Mouse (Mus musculus): Measurements from ENCODE around the gene Erp44. TPM values are rescaled to one million over a fixed set of nuclear protein-coding genes. Genes with fewer than 3 reads are reported as not detected.

Gene Erp44
- polyA plus RNA-seq, 1 experiment from 2014 or later, result 121 TPM

DNA sequence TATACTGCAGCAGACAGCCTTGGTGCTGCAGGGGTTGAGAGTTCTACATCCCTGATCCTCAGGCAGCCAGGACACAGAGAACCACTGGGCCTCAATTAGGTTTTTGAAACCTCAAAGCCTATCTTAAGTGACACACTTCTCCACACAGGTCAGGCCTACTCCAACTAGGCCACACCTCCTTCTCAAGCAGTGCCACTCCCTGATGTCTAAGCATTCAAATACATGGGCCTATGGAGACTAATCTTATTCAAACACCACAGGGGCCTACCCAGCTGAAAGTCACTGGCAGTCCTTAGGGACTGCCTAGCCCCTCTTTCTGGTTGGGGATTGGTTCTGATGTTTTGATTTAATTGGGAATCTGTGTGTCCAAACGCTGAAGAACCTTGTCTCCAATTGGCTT is 123.5 kb downstream of the Erp44 start:
- 27% methylated on average over 1 of the region's 1 CpGs for WGBS
- no peaks in the 10 kb centered on the region for H3K27me3 ChIP-seq (ENCODE audit: control insufficient read depth, insufficient read depth, low read length)
- no peak overlapping the region for H3K4me3 ChIP-seq (ENCODE audit: low read depth, low read length)
- no peak overlapping the region for H3K27ac ChIP-seq (replicated peaks)
- no peaks in the 10 kb centered on the region for H3K36me3 ChIP-seq (ENCODE audit: control insufficient read depth, insufficient read depth, low read length)
- ATAC-seq (ENCODE audit: low FRiP score, low TSS enrichment) (peak; percentile 97), DNase-seq (ENCODE audit: low spot score) (peak; percentile 39)
- H3K4me1 ChIP-seq (replicated peaks; ENCODE audit: control insufficient read depth, insufficient read depth), result no peaks in the 10 kb centered on the region
- H3K9ac ChIP-seq (ENCODE audit: low read length), result no peak overlapping the region
- no peaks in the 10 kb centered on the region for H3K9me3 ChIP-seq (ENCODE audit: control insufficient read depth, low read length)
- TF ChIP-seq EP300 (optimal IDR thresholded peaks at IDR 0.05), result no peak
- no peak for TF ChIP-seq CTCF (IDR thresholded peaks at IDR 0.05; ENCODE audit: low read depth)
- H3K4me2 ChIP-seq (replicated peaks; ENCODE audit: low read depth), result no peak overlapping the region

- Histone ChIP-seq H3K9ac (ENCODE audit: low read length) (no peak overlapping the region), H3K4me2 (replicated peaks; ENCODE audit: low read depth) (no peak overlapping the region), H3K27me3 (ENCODE audit: control insufficient read depth, insufficient read depth, low read length) (no peaks in the 10 kb centered on the region), H3K9me3 (ENCODE audit: control insufficient read depth, low read length) (no peaks in the 10 kb centered on the region), H3K4me3 (ENCODE audit: low read depth, low read length) (no peak overlapping the region), H3K36me3 (ENCODE audit: control insufficient read depth, insufficient read depth, low read length) (no peaks in the 10 kb centered on the region), H3K27ac (replicated peaks) (no peak overlapping the region), H3K4me1 (replicated peaks; ENCODE audit: control insufficient read depth, insufficient read depth) (no peaks in the 10 kb centered on the region)
- TF ChIP-seq EP300 (optimal IDR thresholded peaks at IDR 0.05), result no peak
- TF ChIP-seq CTCF (IDR thresholded peaks at IDR 0.05; ENCODE audit: low read depth), result no peak
- no peak for ATAC-seq (ENCODE audit: low FRiP score, low TSS enrichment)
- 97% methylated on average over 5 of the region's 5 CpGs for WGBS
- DNase-seq (ENCODE audit: low spot score), result no peak
Observed at GRCm38 (mm10) chr4:48153229-48153628, 126.1 kb downstream of the Erp44 start.

- Histone ChIP-seq H3K9me3 (ENCODE audit: control insufficient read depth, low read length) (no peaks in the 10 kb centered on the region), H3K4me3 (ENCODE audit: low read depth, low read length) (no peak overlapping the region), H3K27ac (replicated peaks) (no peak overlapping the region), H3K9ac (ENCODE audit: low read length) (no peak overlapping the region), H3K27me3 (ENCODE audit: control insufficient read depth, insufficient read depth, low read length) (no peaks in the 10 kb centered on the region), H3K4me1 (replicated peaks; ENCODE audit: control insufficient read depth, insufficient read depth) (no peaks in the 10 kb centered on the region), H3K4me2 (replicated peaks; ENCODE audit: low read depth) (no peak overlapping the region), H3K36me3 (ENCODE audit: control insufficient read depth, insufficient read depth, low read length) (no peaks in the 10 kb centered on the region)
- DNase-seq (ENCODE audit: low spot score) (no peak), ATAC-seq (ENCODE audit: low FRiP score, low TSS enrichment) (no peak)
- WGBS, result 96% methylated on average over 2 of the region's 2 CpGs
- TF ChIP-seq EP300 (optimal IDR thresholded peaks at IDR 0.05) (no peak), CTCF (IDR thresholded peaks at IDR 0.05; ENCODE audit: low read depth) (no peak)
Observed at GRCm38 (mm10) chr4:48149492-48149891, 129.9 kb downstream of the Erp44 start.

MicroRNAs encoded within 50 kb of the gene (microRNA counts, 519-probe panel; counts per million panel counts)
- microRNA mmu-miR-1958, result not detected

Small RNAs within 50 kb of the gene (microRNA-seq; reads per million reads assigned to microRNA genes)
- gene Mir1958, result not detected

Other genes with a start within 250 kb of the Erp44 start
- 0.34 and 1.5 TPM in 2 replicates for gene Nr4a3, start 234.4 kb downstream of the Erp44 start, polyA plus RNA-seq (2015; fragmentation: Nextera tagmentation; extraction: Ambion mirVana)
- 28.4 and 28.5 TPM in 2 replicates for gene Stx17, start 154.6 kb downstream of the Erp44 start, polyA plus RNA-seq (2015; fragmentation: Nextera tagmentation; extraction: Ambion mirVana)
- 2.2 and 2.6 TPM in 2 replicates for gene Invs, start 202 bp upstream of the Erp44 start, polyA plus RNA-seq (2015; fragmentation: Nextera tagmentation; extraction: Ambion mirVana)
- 19.6 and 21.2 TPM in 2 replicates for gene Tex10, start 193.9 kb upstream of the Erp44 start, polyA plus RNA-seq (2015; fragmentation: Nextera tagmentation; extraction: Ambion mirVana)